Mouse (Mus musculus) ES-E14 (cell line): ENCODE measurements at regions not wholly inside any gene's neighbourhood (a gene's known extent, or its start where the extent isn't known, plus 50 kb on each side); places are given as distances from the start of the nearest gene placed in this dataset.

ENCODE experiments used
- CHD2 ChIP-seq: IDR thresholded peaks from 2 replicates; pipeline ENCODE4 v1.6.1; 2014; ENCODE audit warnings: mild to moderate bottlenecking, low read depth, low read length, inconsistent platforms
- MAFK ChIP-seq: IDR thresholded peaks from 2 replicates; pipeline ENCODE4 v1.6.1; 2014; ENCODE audit warnings: mild to moderate bottlenecking, low read depth, low read length, inconsistent platforms; ENCODE audit not compliant: insufficient read depth
- ZC3H11A ChIP-seq: IDR thresholded peaks from 2 replicates; pipeline ENCODE4 v1.6.1; 2012; ENCODE audit warnings: low read depth, mild to moderate bottlenecking, inconsistent platforms, low read length, borderline replicate concordance

DNA sequence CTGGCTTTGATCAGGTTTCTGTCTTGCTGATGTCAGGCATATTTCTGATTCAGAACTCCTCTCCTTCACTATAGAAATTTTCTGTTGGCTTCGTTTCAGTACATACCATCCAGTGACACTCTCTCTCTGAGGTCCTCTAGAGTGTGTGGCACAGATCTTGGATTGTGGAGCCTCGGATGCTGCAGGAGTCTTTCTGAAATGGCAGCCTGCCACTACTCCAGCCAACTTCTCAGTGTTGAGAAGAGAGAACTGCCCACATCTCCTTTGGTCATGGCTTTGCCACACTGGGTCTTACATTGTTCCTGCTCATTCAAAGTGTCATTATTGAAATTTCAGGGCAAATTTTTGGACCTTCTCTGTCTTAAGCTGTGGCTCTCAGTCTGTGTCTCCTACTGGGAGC lies 172.4 kb upstream of the Rtl1 start:
- no peak for TF ChIP-seq CHD2
- TF ChIP-seq MAFK: no peak
- no peak for TF ChIP-seq ZC3H11A
